Mouse (Mus musculus) heart, adult 2 months (tissue): ENCODE measurements around the gene Trim80.

Experiments used
- CTCF ChIP-seq: fragments of 200-600 bp; IDR thresholded peaks from 2 replicates; pipeline ENCODE4 v1.8.1; 2022; ENCODE audit warnings: antibody characterized with exemption, mild to moderate bottlenecking, moderate library complexity
- EP300 ChIP-seq: fragments of 200-500 bp; IDR thresholded peaks from 2 replicates; pipeline ENCODE4 v1.6.1; 2011; ENCODE audit warnings: low read depth, low read length, control low read depth; ENCODE audit not compliant: insufficient read depth
- POLR2A ChIP-seq: fragments of 200-500 bp; IDR thresholded peaks from 2 replicates; pipeline ENCODE4 v1.6.1; 2011; ENCODE audit warnings: mild to moderate bottlenecking, low read depth, low read length, control low read depth; ENCODE audit not compliant: insufficient read depth

- TF ChIP-seq CTCF (no peak), POLR2A (no peak), EP300 (no peak)
These were observed 12.0 kb downstream of the Trim80 start for GRCm38 (mm10) chr11:115452281-115452860.
